Mouse (Mus musculus): ENCODE measurements around the gene Pdlim1. TPM values are rescaled to one million over a fixed set of nuclear protein-coding genes. Genes with fewer than 3 reads are reported as not detected.

Pdlim1 gene
- total RNA-seq, 4 experiments from 2014 or later: 10.5 to 13.6 (median 13.4) TPM

Other genes starting within 250 kb of the Pdlim1 start
- not detected for gene Cyp2c54, start 198.0 kb downstream of the Pdlim1 start, total RNA-seq (2022)
- not detected for gene Cyp2c50, start 182.2 kb downstream of the Pdlim1 start, total RNA-seq (2022)
- 1 to 10 TPM; 1.6 to 2.8 (median 2.1) TPM for gene Cyp2c70, start 84.5 kb downstream of the Pdlim1 start, total RNA-seq (2022)
- 100 to 1,000 TPM; 208 to 272 (median 239) TPM for gene Sorbs1, start 241.9 kb upstream of the Pdlim1 start, total RNA-seq (2022)

Measured in layer of hippocampus, adult 8-10 months (tissue).